Mouse (Mus musculus) thymus, postnatal 14 days (tissue): ENCODE results near the gene Rgs8.

Source experiments
- DNase-seq: peaks from one replicate; pipeline ENCODE4 v3.0.0; 2021

The Rgs8 gene

GRCm38 (mm10) chr1:153746728-153747127 is 93.9 kb downstream of the Rgs8 start:
- peak; percentile 81 for DNase-seq

GRCm38 (mm10) chr1:153747861-153748530 is 95.2 kb downstream of the Rgs8 start:
- DNase-seq = peak; percentile 5

- DNase-seq = peak; percentile 84
Measured at GRCm38 (mm10) chr1:153748549-153748948, 95.7 kb downstream of the Rgs8 start.

GRCm38 (mm10) chr1:153749211-153749801 is 96.5 kb downstream of the Rgs8 start, which contains the start of gene Rnasel:
Gene Rnasel, plus strand, starts transcription at chr1:153749426.
- peak; percentile 75 for DNase-seq
